Mouse (Mus musculus) liver, embryonic 14.5 days (tissue): ENCODE results near the gene Unc80. TPM values are rescaled to one million over a fixed set of nuclear protein-coding genes. Genes with fewer than 3 reads are reported as not detected.

Experiments used
- ATAC-seq: fragments of 200-750 bp; cut with Nextera tagmentation; 2 replicates; pipeline ENCODE4 v1.8.0; 2017; ENCODE audit warnings: moderate number of reproducible peaks, mild to moderate bottlenecking, moderate library complexity; ENCODE audit not compliant: insufficient read depth
- DNase-seq, 3 experiments: peaks; one replicate each; pipeline ENCODE4 v3.0.0-alpha.2; 2012 to 2013; ENCODE audit warnings: low read depth in 3 of 3, low spot score in 3 of 3
- H3K27ac ChIP-seq: fragments of 300-500 bp; sonication (generic); 2 replicates; pipeline ENCODE4 v1.5.1; 2014; ENCODE audit warnings: moderate library complexity, mild to moderate bottlenecking, control low read depth, inconsistent platforms
- H3K27me3 ChIP-seq: fragments of 300-500 bp; sonication (generic); 2 replicates; pipeline ENCODE4 v1.6.1; 2014; ENCODE audit warnings: mild to moderate bottlenecking, low read length, moderate library complexity; ENCODE audit not compliant: control insufficient read depth, insufficient read depth
- H3K36me3 ChIP-seq: fragments of 300-500 bp; sonication (generic); replicated peaks from 2 replicates; pipeline ENCODE4 v1.6.1; 2014; ENCODE audit warnings: low read depth; ENCODE audit not compliant: control insufficient read depth, insufficient read depth
- H3K4me1 ChIP-seq, 2 experiments: fragments of 200-500 bp in 1 of 2; fragments of 300-500 bp in 1 of 2; sonication (generic) in 1 of 2; replicated peaks; 2 replicates each; pipeline ENCODE4 v1.6.1; 2012 to 2014; ENCODE audit warnings: antibody characterized with exemption in 1 of 2, inconsistent platforms in 1 of 2, low read length in 1 of 2; ENCODE audit not compliant: control insufficient read depth in 2 of 2, insufficient read depth in 2 of 2
- H3K4me2 ChIP-seq: fragments of 300-500 bp; sonication (generic); 2 replicates; pipeline ENCODE4 v1.6.1; 2014; ENCODE audit warnings: low read depth, mild to moderate bottlenecking, control low read depth, moderate library complexity
- H3K4me3 ChIP-seq, 2 experiments: fragments of 200-500 bp in 1 of 2; fragments of 300-500 bp in 1 of 2; sonication (generic) in 1 of 2; 2 replicates each; pipeline ENCODE4 v1.5.1; 2012 to 2014; ENCODE audit warnings: low read depth in 2 of 2, low read length in 2 of 2, mild to moderate bottlenecking in 2 of 2, control low read depth in 1 of 2, inconsistent platforms in 1 of 2, moderate library complexity in 1 of 2; ENCODE audit not compliant: insufficient read depth in 1 of 2
- H3K9ac ChIP-seq: fragments of 300-500 bp; sonication (generic); replicated peaks from 2 replicates; pipeline ENCODE4 v1.6.1; 2014; ENCODE audit warnings: mild to moderate bottlenecking, control low read depth, moderate library complexity
- H3K9me3 ChIP-seq: fragments of 300-500 bp; sonication (generic); 2 replicates; pipeline ENCODE4 v1.6.1; 2016; ENCODE audit warnings: low read length, mixed read lengths; ENCODE audit not compliant: control insufficient read depth
- CTCF ChIP-seq: IDR thresholded peaks from 2 replicates; pipeline ENCODE4 v1.5.1; 2016; ENCODE audit warnings: antibody characterized with exemption, low read depth, control low read depth
- EP300 ChIP-seq: IDR thresholded peaks from 2 replicates; pipeline ENCODE4 v1.6.1; 2016; ENCODE audit warnings: antibody characterized with exemption, low read depth
- WGBS: fragments of 180-500 bp; shearing (Covaris S2); extraction: QIAGEN DNeasy Blood & Tissue Kit; methylation state at CpG from one replicate; pipeline ENCODE4 v1.1.7; 2014; ENCODE audit not compliant: insufficient replicate concordance; 5-methylcytosine and 5-hydroxymethylcytosine counted together
- polyA plus RNA-seq, 2 experiments: library from polyadenylated mRNA; depleted of rRNA in 1 of 2; stranded (reverse) in 1 of 2; unstranded in 1 of 2; fragments of >200 nt; fragmentation: Nextera tagmentation in 1 of 2; extraction: Ambion mirVana in 1 of 2; gene quantifications; 2 replicates each; pipeline versions ENCODE4 v1.2.1 to v1.2.3; 2012 to 2014

Gene Unc80
- polyA plus RNA-seq, 2 experiments = 0.01 TPM; not detected in 1

DNA sequence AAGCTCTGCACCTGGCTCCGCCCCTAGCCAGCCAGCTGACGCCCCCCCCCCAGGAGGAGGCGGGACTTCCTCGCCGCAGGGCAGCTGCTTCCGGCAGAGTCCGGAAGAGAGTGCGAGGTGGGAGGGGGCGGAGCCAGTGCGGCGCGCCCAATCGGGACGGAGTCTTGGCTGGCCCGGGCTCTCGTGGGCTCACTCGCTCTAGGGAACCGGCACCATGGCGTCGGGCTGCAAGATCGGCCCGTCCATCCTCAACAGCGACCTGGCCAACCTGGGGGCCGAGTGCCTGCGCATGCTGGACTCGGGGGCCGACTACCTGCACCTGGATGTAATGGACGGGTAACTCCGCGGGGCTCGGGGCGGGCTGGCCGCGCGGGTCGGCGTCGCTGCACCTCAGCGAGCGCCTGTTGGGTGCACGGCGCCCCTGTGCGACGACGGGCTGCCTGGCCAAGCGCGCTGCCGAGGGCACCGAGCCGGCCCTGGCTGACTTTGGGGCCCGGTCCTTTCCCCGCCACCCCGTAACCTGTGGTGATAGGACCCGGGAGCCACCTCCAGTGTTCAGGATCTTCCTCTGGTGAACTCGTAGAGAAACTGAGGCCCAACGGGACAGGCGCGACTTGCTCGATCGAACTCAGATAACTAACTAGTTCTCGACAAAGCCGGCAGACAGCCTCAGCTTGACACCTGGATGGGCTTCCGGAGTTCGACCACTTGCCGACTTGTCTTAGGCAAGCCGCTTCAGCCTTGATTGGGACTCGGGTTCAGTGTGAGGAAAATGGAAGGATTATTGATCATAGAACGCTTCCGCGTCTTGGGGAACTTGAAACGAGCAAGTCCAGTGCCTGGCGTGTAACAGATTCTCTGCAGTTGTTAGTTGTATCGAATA is 232.8 kb downstream of the Unc80 start, which contains the start of gene Rpe:
TSS of gene Rpe (plus strand) at position 139 of the 883 bp plus-strand sequence.
- Histone ChIP-seq H3K36me3 (no peaks in the 10 kb centered on the region), H3K27ac (peak within 1 kb of the TSS; percentile 47), H3K4me1 (peaks cover 14 to 17% of the 10 kb centered on the region in 2 experiments), H3K9ac (peak within 1 kb of the TSS; percentile 88), H3K27me3 (no peaks in the 10 kb centered on the region), H3K9me3 (no peaks in the 10 kb centered on the region), H3K4me2 (peak within 1 kb of the TSS; percentile 88), H3K4me3 (peak within 1 kb of the TSS; percentile 74 to 98)
- peak; percentile 81 to 85 (median 83) for DNase-seq
- peak; percentile 99 for ATAC-seq
- TF ChIP-seq EP300 (no peak), CTCF (no peak)
- WGBS = under 1% methylated on average over 71 of the region's 73 CpGs

DNA sequence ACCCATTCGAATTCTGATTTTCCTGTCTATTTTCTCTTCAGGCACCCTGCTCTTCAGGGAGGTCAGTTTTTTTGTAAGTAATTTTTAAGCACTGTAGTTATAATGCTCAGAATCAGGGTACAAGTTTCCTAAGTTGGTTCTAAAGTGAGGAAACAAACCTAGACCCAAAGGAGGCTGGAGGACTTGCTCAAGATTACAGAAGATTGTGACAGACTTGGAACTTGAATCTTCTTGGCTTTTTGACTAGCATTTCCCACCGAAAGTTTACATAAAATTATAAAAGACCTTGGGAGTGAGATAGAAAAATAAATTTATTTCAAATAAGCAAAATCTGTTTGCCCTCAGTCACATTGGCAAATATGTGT is 233.4 kb downstream of the Unc80 start:
- H3K4me3 ChIP-seq = peak overlapping the region; percentile 74 to 98
- H3K27ac ChIP-seq = peak overlapping the region; percentile 47; the same call in 1 of the 2 replicates
- peak overlapping the region; percentile 88 for H3K4me2 ChIP-seq
- no peak for TF ChIP-seq CTCF
- no peak for TF ChIP-seq EP300
- no peaks in the 10 kb centered on the region for H3K27me3 ChIP-seq
- H3K36me3 ChIP-seq = peaks cover 3% of the 10 kb centered on the region; the same call in 1 of the 2 replicates
- H3K9me3 ChIP-seq = no peaks in the 10 kb centered on the region
- ATAC-seq = no peak
- H3K4me1 ChIP-seq = peaks cover 14 to 17% of the 10 kb centered on the region in 2 experiments
- WGBS = 21% methylated on average over 2 of the region's 2 CpGs
- peak overlapping the region; percentile 88 for H3K9ac ChIP-seq
- DNase-seq = no peak

DNA sequence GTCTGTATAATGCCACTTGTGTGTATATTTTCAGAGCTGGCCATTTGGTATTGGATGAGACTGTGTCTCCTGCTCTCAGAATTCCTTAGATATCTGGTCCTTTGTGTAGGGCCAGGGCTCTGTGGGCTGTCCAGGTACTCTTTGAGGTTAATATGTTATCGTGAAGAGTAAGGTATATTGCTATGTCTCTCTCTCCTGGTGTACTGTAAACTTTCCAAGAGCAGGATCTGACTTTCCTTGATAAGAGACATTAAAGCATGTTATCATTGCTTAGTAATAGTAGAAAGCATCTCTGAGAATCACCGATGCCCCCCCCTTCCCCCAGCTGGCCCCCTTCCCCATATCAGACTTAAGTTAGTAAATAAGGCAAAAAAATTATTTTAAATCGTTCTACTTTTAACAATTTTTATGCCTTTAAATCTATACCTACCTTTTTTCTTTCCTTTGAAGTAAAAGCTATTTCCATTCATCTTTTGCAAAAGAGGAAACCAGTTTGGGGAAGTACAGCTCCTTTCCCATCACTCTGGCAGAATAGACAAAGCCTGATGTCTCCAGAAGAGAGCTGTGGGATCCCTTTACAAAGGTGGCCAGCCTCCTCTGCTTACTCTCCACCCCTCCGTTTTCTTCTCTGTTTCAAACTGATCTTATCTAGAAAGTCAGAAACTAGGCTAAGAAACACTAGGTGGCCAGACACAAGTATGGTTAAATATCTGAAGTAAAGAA is 234.6 kb downstream of the Unc80 start:
- Histone ChIP-seq H3K4me3 (peak overlapping the region; percentile 13 to 74; a peak in 3 of 4 replicates), H3K27ac (no peak overlapping the region), H3K9ac (peak overlapping the region; percentile 88), H3K4me2 (peak overlapping the region; percentile 88), H3K4me1 (peaks cover 14 to 17% of the 10 kb centered on the region in 2 experiments), H3K27me3 (no peaks in the 10 kb centered on the region), H3K9me3 (no peaks in the 10 kb centered on the region), H3K36me3 (peaks cover 11% of the 10 kb centered on the region; the same call in 1 of the 2 replicates)
- DNase-seq = no peak
- TF ChIP-seq CTCF (no peak), EP300 (no peak)
- 31% methylated on average over 4 of the region's 4 CpGs for WGBS
- ATAC-seq = no peak; the same call in 1 of the 2 replicates

DNA sequence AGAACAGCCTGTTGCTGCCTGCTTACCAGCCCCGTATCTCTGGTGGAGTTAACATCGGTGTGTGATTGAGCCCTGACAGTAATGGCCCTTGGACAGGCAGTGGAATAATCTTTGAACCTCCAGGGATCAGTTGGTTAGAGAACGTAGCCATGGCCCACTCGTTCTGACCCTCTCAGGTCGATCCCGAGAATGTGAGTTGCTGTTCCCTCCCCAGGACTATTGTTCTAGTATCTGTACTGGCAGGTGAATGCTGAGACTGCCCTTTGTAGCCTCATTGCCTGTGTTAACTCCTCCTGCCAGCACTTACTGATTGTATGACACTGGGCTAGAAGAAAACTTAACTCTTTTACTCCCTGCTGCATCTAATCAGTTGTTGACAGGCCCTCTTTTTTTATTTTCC is 236.4 kb downstream of the Unc80 start:
- 75% methylated on average over 6 of the region's 6 CpGs for WGBS
- DNase-seq (no peak), ATAC-seq (no peak)
- Histone ChIP-seq H3K9ac (no peak overlapping the region), H3K4me1 (peaks cover 14 to 17% of the 10 kb centered on the region in 2 experiments), H3K27me3 (no peaks in the 10 kb centered on the region), H3K9me3 (no peaks in the 10 kb centered on the region), H3K27ac (no peak overlapping the region), H3K4me2 (no peak overlapping the region), H3K36me3 (peaks cover 11% of the 10 kb centered on the region; the same call in 1 of the 2 replicates), H3K4me3 (no peak overlapping the region)
- TF ChIP-seq CTCF (no peak), EP300 (no peak)

DNA sequence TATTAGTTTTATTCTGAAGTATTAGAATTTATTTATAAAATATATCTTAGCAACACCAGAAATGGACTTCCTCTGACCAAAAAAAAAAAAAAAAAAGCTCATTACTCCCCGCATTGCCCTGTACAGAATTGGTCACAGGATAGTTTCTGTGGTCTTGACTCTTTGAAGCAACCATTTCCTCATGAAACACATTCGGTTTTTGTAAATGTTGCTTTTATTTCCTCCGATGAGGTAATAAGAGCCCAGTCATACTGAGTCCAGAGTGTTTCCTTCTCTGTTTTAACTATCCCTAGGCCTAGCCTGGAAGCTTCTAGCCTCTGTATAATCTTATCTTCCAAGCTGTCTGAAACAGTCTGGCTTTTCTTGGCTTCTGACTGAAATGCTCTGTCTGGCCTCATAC is 244.7 kb downstream of the Unc80 start:
- DNase-seq = no peak
- Histone ChIP-seq H3K9ac (no peak overlapping the region), H3K4me1 (no peaks in the 10 kb centered on the region), H3K36me3 (peaks cover 15% of the 10 kb centered on the region), H3K9me3 (no peaks in the 10 kb centered on the region), H3K4me3 (no peak overlapping the region), H3K27me3 (no peaks in the 10 kb centered on the region), H3K4me2 (no peak overlapping the region), H3K27ac (no peak overlapping the region)
- no peak for TF ChIP-seq EP300
- TF ChIP-seq CTCF = no peak
- WGBS = 83% methylated on average over 3 of the region's 3 CpGs
- ATAC-seq = no peak
